Mouse (Mus musculus) heart, adult 2 months (tissue): ENCODE results near the gene Stxbp1.

Source experiments
- CTCF ChIP-seq: fragments of 200-600 bp; IDR thresholded peaks from 2 replicates; pipeline ENCODE4 v1.8.1; 2022; ENCODE audit warnings: antibody characterized with exemption, mild to moderate bottlenecking, moderate library complexity
- EP300 ChIP-seq: fragments of 200-500 bp; IDR thresholded peaks from 2 replicates; pipeline ENCODE4 v1.6.1; 2011; ENCODE audit warnings: low read depth, low read length, control low read depth; ENCODE audit not compliant: insufficient read depth

GRCm38 (mm10) chr2:32846101-32846804, 792 bp downstream of the Stxbp1 start:
- TF ChIP-seq EP300: no peak
- no peak for TF ChIP-seq CTCF
